Mouse (Mus musculus): ENCODE measurements around the gene Pola1. TPM values are rescaled to one million over a fixed set of nuclear protein-coding genes. Genes with fewer than 3 reads are reported as not detected.

Gene Pola1
- total RNA-seq, 2 experiments from 2014 or later: 7.8 to 9.0 TPM

- no peak for TF ChIP-seq CTCF (IDR thresholded peaks at IDR 0.05)
- DNase-seq (ENCODE audit: extremely low spot score in 1 of 2, low spot score in 2 of 2): no peak
- no peak overlapping the region for H3K4me3 ChIP-seq
- no peak overlapping the region for H3K27ac ChIP-seq
- intact Hi-C loops (cut with DNase I): loop anchor here (10.0 kb wide), 1 partner anchor 390 kb away; no protein-coding TSS in a partner anchor
These were observed 346.9 kb downstream of the Pola1 start for GRCm38 (mm10) chrX:93285091-93285490.

- intact Hi-C loops (cut with DNase I): loop anchor here (5.0 to 10.0 kb wide), 3 partner anchors 186 to 393 kb away; no protein-coding TSS in a partner anchor
- no peak for TF ChIP-seq CTCF (IDR thresholded peaks at IDR 0.05)
- no peak overlapping the region for H3K27ac ChIP-seq
- H3K4me3 ChIP-seq: peak overlapping the region; percentile 17; the same call in 1 of the 2 replicates
- DNase-seq (ENCODE audit: extremely low spot score in 1 of 2, low spot score in 2 of 2): no peak
These were observed 350.2 kb downstream of the Pola1 start for GRCm38 (mm10) chrX:93281756-93282155.

GRCm38 (mm10) chrX:93281028-93281723 is 350.8 kb downstream of the Pola1 start:
- DNase-seq (ENCODE audit: extremely low spot score in 1 of 2, low spot score in 2 of 2): peak; percentile 51 to 55
- intact Hi-C loops (cut with DNase I): loop anchor here (5.0 to 10.0 kb wide), 3 partner anchors 186 to 394 kb away; no protein-coding TSS in a partner anchor
- TF ChIP-seq CTCF (IDR thresholded peaks at IDR 0.05): peak; percentile 58
- Histone ChIP-seq H3K4me3 (peak overlapping the region; percentile 17; the same call in 1 of the 2 replicates), H3K27ac (no peak overlapping the region)

- Histone ChIP-seq H3K27ac (no peak overlapping the region), H3K4me3 (no peak overlapping the region)
- intact Hi-C loops (cut with DNase I): loop anchor here (5.0 to 10.0 kb wide), 3 partner anchors 187 to 395 kb away; no protein-coding TSS in a partner anchor
- no peak for TF ChIP-seq CTCF (IDR thresholded peaks at IDR 0.05)
- no peak for DNase-seq (ENCODE audit: extremely low spot score in 1 of 2, low spot score in 2 of 2)
These were observed 352.0 kb downstream of the Pola1 start for GRCm38 (mm10) chrX:93279940-93280339.

- intact Hi-C loops (cut with DNase I): no loop called here
- H3K27ac ChIP-seq: no peak overlapping the region
- no peak for TF ChIP-seq CTCF (IDR thresholded peaks at IDR 0.05)
- H3K4me3 ChIP-seq: no peak overlapping the region
- no peak for DNase-seq (ENCODE audit: extremely low spot score in 1 of 2, low spot score in 2 of 2)
These were observed 356.3 kb downstream of the Pola1 start for GRCm38 (mm10) chrX:93275689-93276088.

Other genes with a start within 250 kb of the Pola1 start
- 10 to 100 TPM; 27.8 to 33.5 TPM for gene Pcyt1b, start 22.7 kb upstream of the Pola1 start, total RNA-seq (2021)
- gene Pdk3, start 200.0 kb upstream of the Pola1 start, total RNA-seq (2021): 10 to 100 TPM; 40.7 to 41.5 TPM

Measured in left cerebral cortex, adult 2 months (tissue).